Mouse (Mus musculus) testis, adult 2 months (tissue): ENCODE measurements around the gene Slc44a3.

ENCODE experiments used
- CTCF ChIP-seq: fragments of 200-500 bp; IDR thresholded peaks from 2 replicates; pipeline ENCODE4 v1.5.1; 2012; ENCODE audit warnings: low read depth, mild to moderate bottlenecking, inconsistent platforms, low read length, moderate library complexity; ENCODE audit not compliant: control insufficient read depth, insufficient read depth, insufficient replicate concordance
- POLR2A ChIP-seq: fragments of 200-500 bp; IDR thresholded peaks from 2 replicates; pipeline ENCODE4 v1.6.1; 2012; ENCODE audit warnings: low read depth, mild to moderate bottlenecking, inconsistent platforms, low read length, moderate library complexity; ENCODE audit not compliant: control insufficient read depth

DNA sequence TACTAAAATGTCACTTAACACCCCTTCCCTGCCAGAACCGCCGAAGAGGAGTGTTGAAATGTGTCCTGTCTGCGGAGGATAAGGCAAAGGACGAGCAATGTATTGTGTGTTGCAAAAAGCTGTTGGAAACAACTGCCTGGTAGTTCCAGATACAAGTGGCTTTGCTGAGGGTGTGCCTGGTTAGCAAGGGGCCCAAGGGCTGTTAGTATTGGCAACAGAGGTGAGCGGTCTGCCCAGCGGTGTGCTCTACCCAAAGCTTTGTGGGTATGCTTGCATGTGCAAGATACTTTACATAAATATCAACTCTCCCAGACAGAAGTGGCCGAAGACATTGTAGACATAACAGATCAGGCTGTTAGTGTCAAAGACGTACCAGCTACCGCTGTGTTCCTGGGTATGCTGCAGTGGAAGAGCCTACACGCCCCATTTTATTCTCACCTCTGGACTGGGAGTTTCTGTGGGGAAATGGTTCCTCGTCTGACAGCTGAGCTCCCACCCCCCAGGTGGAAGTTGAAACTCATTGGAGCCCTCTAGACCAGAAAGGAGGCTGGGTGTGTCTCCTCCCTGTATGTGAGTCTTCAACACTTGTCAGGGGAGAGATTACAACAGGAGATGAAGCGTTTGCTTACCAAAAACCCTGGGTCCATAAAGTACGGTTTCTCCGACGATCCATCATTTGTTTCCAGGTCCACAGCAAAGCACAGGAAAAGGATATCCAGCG, 71.6 kb downstream of the Slc44a3 start:
- TF ChIP-seq POLR2A (no peak), CTCF (no peak)
